Mouse (Mus musculus): ENCODE results near the gene Nr2c2.

DNA sequence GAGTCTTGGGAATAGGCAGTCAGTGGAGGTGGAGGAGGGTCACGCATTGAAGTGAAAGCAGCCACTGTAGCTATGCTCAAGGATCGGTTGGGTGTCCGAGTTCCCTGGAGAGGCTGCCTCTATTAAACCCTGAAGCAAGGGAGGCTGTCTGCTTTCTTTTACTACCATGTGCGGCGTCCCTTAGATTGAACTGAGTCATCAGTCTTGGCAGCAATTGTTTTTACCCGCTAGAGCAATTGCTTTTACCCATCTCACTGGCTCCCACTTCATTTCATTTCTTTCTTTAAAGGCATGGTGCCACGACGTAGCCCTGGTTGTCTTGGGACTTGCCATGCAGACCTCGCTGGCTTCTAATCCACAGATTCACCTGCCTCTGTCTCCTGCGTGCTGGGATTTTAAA lies 27.1 kb upstream of the Nr2c2 start:
- no peak for TF ChIP-seq ZC3H11A (IDR thresholded peaks at IDR 0.05; ENCODE audit: borderline replicate concordance, low read depth, low read length)
- TF ChIP-seq CHD2 (IDR thresholded peaks at IDR 0.05; ENCODE audit: low read depth, low read length), result no peak
- TF ChIP-seq MAFK (IDR thresholded peaks at IDR 0.05; ENCODE audit: insufficient read depth, low read depth, low read length), result no peak
- no peak for TF ChIP-seq HCFC1 (IDR thresholded peaks at IDR 0.05; ENCODE audit: borderline replicate concordance, insufficient read depth, low read length)

Measured in ES-E14 (cell line).